Mouse (Mus musculus) neural tube, embryonic 14.5 days (tissue): ENCODE data around the gene Nanog. TPM values are rescaled to one million over a fixed set of nuclear protein-coding genes. Genes with fewer than 3 reads are reported as not detected.
A peak's percentile ranks its signal among the peaks of the same experiment; 100 is the strongest.
"Not testable (repeated sequence)": the region's sequence is repeated elsewhere in the genome, so short reads cannot be mapped to it uniquely, and the experiment has no call there.

Source experiments
- ATAC-seq: fragments of 200-750 bp; cut with Nextera tagmentation; 2 replicates; pipeline ENCODE4 v1.8.0; 2017; ENCODE audit warnings: low read depth, mild to moderate bottlenecking, moderate TSS enrichment, moderate library complexity
- H3K27ac ChIP-seq: fragments of 300-500 bp; sonication (generic); 2 replicates; pipeline ENCODE4 v1.5.1; 2014; ENCODE audit warnings: low read depth, mild to moderate bottlenecking, control low read depth, low read length, moderate library complexity, mixed read lengths
- H3K27me3 ChIP-seq: fragments of 300-500 bp; sonication (generic); 2 replicates; pipeline ENCODE4 v1.6.1; 2014; ENCODE audit warnings: low read length; ENCODE audit not compliant: control insufficient read depth, insufficient read depth
- H3K36me3 ChIP-seq: fragments of 300-500 bp; sonication (generic); 2 replicates; pipeline ENCODE4 v1.6.1; 2014; ENCODE audit warnings: low read length, mixed read lengths; ENCODE audit not compliant: control insufficient read depth, insufficient read depth
- H3K4me1 ChIP-seq: fragments of 300-500 bp; sonication (generic); 2 replicates; pipeline ENCODE4 v1.6.1; 2014; ENCODE audit warnings: low read length; ENCODE audit not compliant: control insufficient read depth, insufficient read depth
- H3K4me2 ChIP-seq: fragments of 300-500 bp; sonication (generic); 2 replicates; pipeline ENCODE4 v1.6.1; 2014; ENCODE audit warnings: mild to moderate bottlenecking, low read depth, low read length, control low read depth
- H3K4me3 ChIP-seq: fragments of 300-500 bp; sonication (generic); 2 replicates; pipeline ENCODE4 v1.5.1; 2014; ENCODE audit warnings: low read depth, low read length, control low read depth, mixed read lengths
- H3K9ac ChIP-seq: fragments of 300-500 bp; sonication (generic); replicated peaks from 2 replicates; pipeline ENCODE4 v1.6.1; 2014; ENCODE audit warnings: low read depth, mild to moderate bottlenecking, control low read depth, low read length, mixed read lengths
- H3K9me3 ChIP-seq: fragments of 300-500 bp; sonication (generic); 2 replicates; pipeline ENCODE4 v1.6.1; 2016; ENCODE audit warnings: low read length; ENCODE audit not compliant: control insufficient read depth
- WGBS: fragments of 180-500 bp; shearing (Covaris S2); extraction: QIAGEN DNeasy Blood & Tissue Kit; methylation state at CpG from one replicate; pipeline ENCODE4 v1.1.7; 2014; 5-methylcytosine and 5-hydroxymethylcytosine counted together
- polyA plus RNA-seq: library from polyadenylated mRNA; unstranded; fragments of >200 nt; fragmentation: Nextera tagmentation; extraction: Ambion mirVana; gene quantifications from 2 replicates; pipeline ENCODE4 v1.2.1, GENCODE M21; 2014

Gene Nanog
- polyA plus RNA-seq, 1 experiment from 2014 or later, result 0.29 TPM

GRCm38 (mm10) chr6:122695398-122695797 lies 11.9 kb upstream of the Nanog start:
- no peak overlapping the region for H3K4me2 ChIP-seq
- H3K36me3 ChIP-seq, result no peaks in the 10 kb centered on the region
- no peak for ATAC-seq
- 92% methylated on average over 3 of the region's 3 CpGs for WGBS
- H3K4me3 ChIP-seq, result no peak overlapping the region
- no peaks in the 10 kb centered on the region for H3K27me3 ChIP-seq
- no peaks in the 10 kb centered on the region for H3K4me1 ChIP-seq
- no peak overlapping the region for H3K27ac ChIP-seq
- no peaks in the 10 kb centered on the region for H3K9me3 ChIP-seq
- no peak overlapping the region for H3K9ac ChIP-seq

- not testable (repeated sequence) for H3K36me3 ChIP-seq, H3K4me2 ChIP-seq, ATAC-seq, H3K27ac ChIP-seq, H3K27me3 ChIP-seq, H3K9me3 ChIP-seq, H3K4me1 ChIP-seq, H3K9ac ChIP-seq, H3K4me3 ChIP-seq
- WGBS, result 81% methylated on average over 2 of the region's 2 CpGs
These were observed 7.7 kb upstream of the Nanog start for GRCm38 (mm10) chr6:122699628-122700027.

- Histone ChIP-seq H3K4me2 (no peak overlapping the region), H3K4me3 (no peak overlapping the region), H3K9ac (no peak overlapping the region), H3K36me3 (no peaks in the 10 kb centered on the region), H3K27me3 (no peaks in the 10 kb centered on the region), H3K9me3 (no peaks in the 10 kb centered on the region), H3K4me1 (no peaks in the 10 kb centered on the region), H3K27ac (no peak overlapping the region)
- ATAC-seq, result no peak
- WGBS, result 82% methylated on average over 5 of the region's 5 CpGs
These were observed 5.5 kb upstream of the Nanog start for GRCm38 (mm10) chr6:122701816-122702215.

- no peaks in the 10 kb centered on the region for H3K36me3 ChIP-seq
- 4% methylated on average over 20 of the region's 20 CpGs for WGBS
These were observed 4.7 kb upstream of the Nanog start for GRCm38 (mm10) chr6:122702480-122703124.

GRCm38 (mm10) chr6:122703251-122703650 lies 4.0 kb upstream of the Nanog start:
- no peaks in the 10 kb centered on the region for H3K27me3 ChIP-seq
- H3K4me1 ChIP-seq, result no peaks in the 10 kb centered on the region
- H3K9ac ChIP-seq, result no peak overlapping the region
- WGBS, result 11% methylated on average over 6 of the region's 6 CpGs
- no peaks in the 10 kb centered on the region for H3K36me3 ChIP-seq
- no peak overlapping the region for H3K4me3 ChIP-seq
- no peaks in the 10 kb centered on the region for H3K9me3 ChIP-seq
- H3K27ac ChIP-seq, result peak overlapping the region; percentile 57
- H3K4me2 ChIP-seq, result no peak overlapping the region
- no peak for ATAC-seq

More at GRCm38 (mm10) chr6:122702480-122703124, 4.7 kb upstream of the Nanog start:
- Histone ChIP-seq H3K4me2 (peak overlapping the region; percentile 45), H3K9ac (no peak overlapping the region), H3K27ac (peak overlapping the region; percentile 57), H3K9me3 (no peaks in the 10 kb centered on the region), H3K4me1 (no peaks in the 10 kb centered on the region), H3K4me3 (no peak overlapping the region), H3K27me3 (no peaks in the 10 kb centered on the region)
- peak; percentile 86 for ATAC-seq

- Histone ChIP-seq H3K4me2 (no peak overlapping the region), H3K9ac (no peak overlapping the region), H3K36me3 (no peaks in the 10 kb centered on the region), H3K27me3 (no peaks in the 10 kb centered on the region), H3K9me3 (no peaks in the 10 kb centered on the region), H3K4me1 (no peaks in the 10 kb centered on the region), H3K4me3 (no peak overlapping the region), H3K27ac (no peak overlapping the region)
- ATAC-seq, result no peak
- 38% methylated on average over 1 of the region's 1 CpGs for WGBS
These were observed 3.6 kb upstream of the Nanog start for GRCm38 (mm10) chr6:122703706-122704105.

GRCm38 (mm10) chr6:122706337-122706840 lies 900 bp upstream of the Nanog start:
- H3K36me3 ChIP-seq, result no peaks in the 10 kb centered on the region
- ATAC-seq, result no peak
- no peak overlapping the region for H3K27ac ChIP-seq
- H3K9ac ChIP-seq, result no peak overlapping the region
- H3K4me2 ChIP-seq, result no peak overlapping the region
- H3K27me3 ChIP-seq, result no peaks in the 10 kb centered on the region
- no peaks in the 10 kb centered on the region for H3K4me1 ChIP-seq
- WGBS, result 80% methylated on average over 12 of the region's 12 CpGs
- H3K9me3 ChIP-seq, result no peaks in the 10 kb centered on the region
- no peak overlapping the region for H3K4me3 ChIP-seq

- 83% methylated on average over 4 of the region's 4 CpGs for WGBS
These were observed 1.5 kb downstream of the Nanog start for GRCm38 (mm10) chr6:122708826-122709225.

GRCm38 (mm10) chr6:122711455-122711854 lies 4.2 kb downstream of the Nanog start:
- H3K4me2 ChIP-seq, result no peak overlapping the region
- no peaks in the 10 kb centered on the region for H3K9me3 ChIP-seq
- no peak overlapping the region for H3K27ac ChIP-seq
- H3K4me3 ChIP-seq, result no peak overlapping the region
- WGBS, result 90% methylated on average over 2 of the region's 2 CpGs
- ATAC-seq, result no peak
- no peaks in the 10 kb centered on the region for H3K27me3 ChIP-seq
- no peak overlapping the region for H3K9ac ChIP-seq
- no peaks in the 10 kb centered on the region for H3K36me3 ChIP-seq
- 0 out of 2 replicates have a peak, but pooled peaks cover 4% of the 10 kb centered on the region for H3K4me1 ChIP-seq

More at GRCm38 (mm10) chr6:122708826-122709225, 1.5 kb downstream of the Nanog start:
- no peak for ATAC-seq
- Histone ChIP-seq H3K9me3 (no peaks in the 10 kb centered on the region), H3K36me3 (no peaks in the 10 kb centered on the region), H3K27me3 (no peaks in the 10 kb centered on the region), H3K4me2 (no peak overlapping the region), H3K9ac (no peak overlapping the region), H3K27ac (no peak overlapping the region), H3K4me3 (no peak overlapping the region), H3K4me1 (no peaks in the 10 kb centered on the region)
